Mouse (Mus musculus): ENCODE measurements at regions not wholly inside any gene's neighbourhood (a gene's known extent, or its start where the extent isn't known, plus 50 kb on each side); places are given as distances from the start of the nearest gene placed in this dataset.

DNA sequence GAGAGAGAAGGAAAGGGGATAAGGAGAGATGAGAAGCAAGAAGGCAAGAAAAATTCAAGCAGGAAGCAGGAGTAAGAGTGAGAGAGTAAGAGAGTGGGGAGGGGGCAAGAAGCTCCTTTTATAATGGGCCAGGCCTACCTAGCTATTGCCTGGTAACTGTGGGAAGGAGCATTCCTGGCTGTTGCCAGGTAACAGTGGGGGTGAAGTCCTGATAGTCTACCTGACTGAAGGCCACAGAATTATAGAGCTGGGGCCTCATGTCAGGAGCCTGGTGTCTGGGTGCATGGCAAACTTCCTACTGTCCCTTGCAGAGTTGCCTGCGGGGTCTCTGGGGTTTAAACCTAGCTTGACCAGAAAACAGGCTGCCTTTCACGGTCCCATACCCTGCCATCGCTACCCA lies 107.0 kb upstream of the Prep start:
- ATAC-seq (replicated peaks; ENCODE audit: poor library complexity, severe bottlenecking), result no peak

GRCm38 (mm10) chr10:44945205-44945725 lies 121.7 kb upstream of the Prep start:
- no peak for ATAC-seq (replicated peaks; ENCODE audit: poor library complexity, severe bottlenecking)

DNA sequence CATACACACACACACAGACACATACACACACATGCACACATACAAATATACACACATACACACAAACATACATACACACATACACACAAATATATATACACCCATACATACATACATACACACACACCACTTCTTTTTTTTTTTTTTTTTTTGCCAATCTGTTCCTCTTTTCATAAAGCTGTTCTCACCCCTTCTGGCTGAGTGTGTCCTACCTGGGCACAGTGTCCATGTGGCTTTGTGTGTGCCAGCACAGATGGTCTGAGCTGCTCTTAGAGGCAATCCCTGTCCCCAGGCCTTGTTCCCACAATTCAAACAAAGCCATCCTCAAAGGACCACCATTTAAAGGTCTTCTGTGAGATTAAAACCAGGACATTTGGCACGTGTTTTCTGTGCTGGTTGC lies 127.6 kb upstream of the Prep start:
- no peak for ATAC-seq (replicated peaks; ENCODE audit: poor library complexity, severe bottlenecking)

DNA sequence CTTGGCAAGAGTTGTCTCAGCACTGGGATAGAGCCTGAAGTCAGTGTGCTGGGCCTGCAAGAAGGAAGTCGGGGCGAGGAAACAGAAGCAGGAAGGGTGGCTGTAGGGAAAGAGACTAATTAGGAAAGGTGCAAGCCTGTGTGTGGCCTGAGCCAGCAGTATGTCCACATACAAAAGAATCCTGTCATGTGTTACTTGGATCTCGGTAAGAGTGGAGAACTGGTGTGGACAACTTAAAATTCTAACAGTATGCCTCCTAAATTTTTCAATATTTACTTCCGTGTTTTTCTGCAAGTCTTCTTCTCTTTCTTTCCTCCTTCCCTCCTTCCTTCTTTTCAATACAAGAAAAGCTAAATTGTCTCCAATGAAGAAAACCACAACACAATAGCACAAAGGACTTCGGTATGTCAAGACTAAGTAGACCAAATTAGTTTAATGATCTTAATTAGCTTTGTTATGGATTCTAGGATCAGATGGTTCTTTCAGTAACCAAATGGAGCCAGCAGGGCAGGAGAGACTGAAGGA lies 130.0 kb upstream of the Prep start:
- ATAC-seq (replicated peaks; ENCODE audit: poor library complexity, severe bottlenecking), result no peak

- ATAC-seq (replicated peaks; ENCODE audit: poor library complexity, severe bottlenecking), result no peak
Measured at GRCm38 (mm10) chr10:44930796-44931195, 136.2 kb upstream of the Prep start.

DNA sequence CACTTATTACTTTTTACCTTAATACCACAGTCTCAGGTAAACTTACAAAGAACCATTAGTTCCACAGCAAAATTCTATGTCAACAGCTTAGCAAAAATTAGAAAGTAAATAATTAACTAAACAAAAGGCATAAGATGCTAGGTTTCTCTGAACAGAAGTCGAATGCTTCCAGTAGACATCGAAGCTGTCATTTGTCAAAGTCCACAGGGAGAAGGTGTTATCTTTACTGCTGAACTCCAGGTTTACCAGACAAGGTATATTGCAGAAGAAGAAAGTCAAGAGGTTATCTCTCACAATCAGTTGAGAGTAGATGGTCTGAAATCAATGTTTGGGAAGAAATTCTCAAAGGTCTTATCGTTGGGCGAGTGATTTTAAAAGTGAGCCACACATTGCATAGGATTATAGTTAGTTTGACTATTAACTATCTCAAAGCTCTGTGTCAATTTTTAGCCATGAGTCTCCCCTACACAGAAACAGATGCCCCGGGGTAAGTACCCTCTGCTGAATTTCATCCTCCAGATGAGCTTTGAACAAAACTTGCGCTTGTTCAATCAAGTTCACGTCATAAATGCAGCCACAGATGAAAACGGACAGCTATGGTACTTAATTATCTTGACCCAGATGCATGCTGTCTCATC lies 153.1 kb upstream of the Prep start:
- no peak for ATAC-seq (replicated peaks; ENCODE audit: poor library complexity, severe bottlenecking)

- ATAC-seq (replicated peaks; ENCODE audit: poor library complexity, severe bottlenecking), result no peak
Measured at GRCm38 (mm10) chr10:44904520-44904919, 162.5 kb upstream of the Prep start.

- ATAC-seq (replicated peaks; ENCODE audit: poor library complexity, severe bottlenecking), result no peak
Measured at GRCm38 (mm10) chr10:44901203-44901602, 165.8 kb upstream of the Prep start.

- no peak for ATAC-seq (replicated peaks; ENCODE audit: poor library complexity, severe bottlenecking)
Measured at GRCm38 (mm10) chr10:44892124-44892523, 174.9 kb upstream of the Prep start.

DNA sequence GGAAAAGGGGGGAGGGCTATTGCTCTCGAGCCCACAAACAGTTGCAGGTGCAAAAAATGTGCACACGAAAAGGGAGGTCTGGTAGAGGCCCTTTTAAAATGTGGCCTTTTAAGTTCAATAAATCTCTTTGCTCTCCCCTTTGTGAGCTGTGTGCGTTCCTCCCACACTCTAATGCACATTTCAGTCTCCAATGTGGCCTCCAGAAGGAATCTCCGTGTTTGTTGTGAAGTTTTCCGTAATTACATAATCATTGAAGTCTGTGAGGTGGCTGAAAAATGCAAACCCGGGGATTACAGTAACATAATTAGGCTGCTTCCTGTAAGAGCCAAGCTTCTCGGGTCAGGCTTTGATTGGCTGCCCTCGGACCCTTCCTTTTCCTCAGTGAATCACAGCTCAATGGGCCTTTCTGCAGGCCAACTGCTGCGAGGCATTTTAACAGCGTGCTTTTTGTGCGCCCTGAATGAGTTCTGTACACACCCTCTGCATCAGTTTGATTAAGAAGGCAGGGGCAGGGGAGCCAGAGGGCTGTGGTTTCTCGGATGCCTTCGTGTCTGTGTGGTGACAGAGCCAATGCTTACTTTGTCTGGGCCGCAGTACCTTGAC lies 179.8 kb upstream of the Prep start:
- no peak for ATAC-seq (replicated peaks; ENCODE audit: poor library complexity, severe bottlenecking)

DNA sequence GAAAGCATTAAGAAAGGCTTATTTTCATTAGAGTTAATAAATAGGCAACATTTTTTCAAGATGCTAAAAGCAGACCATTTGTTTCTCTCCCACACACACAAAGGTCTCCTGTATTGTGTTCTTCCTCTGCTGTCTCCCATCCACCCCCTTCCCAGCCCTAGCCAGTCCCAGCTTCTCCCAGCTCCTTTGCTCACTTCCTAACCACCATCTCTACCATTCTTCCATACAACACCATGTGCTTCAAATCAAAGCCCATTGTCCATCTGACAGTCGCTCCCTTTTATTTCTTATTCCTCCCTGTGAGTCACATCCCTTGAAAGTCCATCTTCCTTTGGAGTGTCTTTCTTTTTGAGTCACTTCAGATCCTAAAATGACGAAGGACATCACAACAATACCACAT lies 185.0 kb upstream of the Prep start:
- no peak for ATAC-seq (replicated peaks; ENCODE audit: poor library complexity, severe bottlenecking)

DNA sequence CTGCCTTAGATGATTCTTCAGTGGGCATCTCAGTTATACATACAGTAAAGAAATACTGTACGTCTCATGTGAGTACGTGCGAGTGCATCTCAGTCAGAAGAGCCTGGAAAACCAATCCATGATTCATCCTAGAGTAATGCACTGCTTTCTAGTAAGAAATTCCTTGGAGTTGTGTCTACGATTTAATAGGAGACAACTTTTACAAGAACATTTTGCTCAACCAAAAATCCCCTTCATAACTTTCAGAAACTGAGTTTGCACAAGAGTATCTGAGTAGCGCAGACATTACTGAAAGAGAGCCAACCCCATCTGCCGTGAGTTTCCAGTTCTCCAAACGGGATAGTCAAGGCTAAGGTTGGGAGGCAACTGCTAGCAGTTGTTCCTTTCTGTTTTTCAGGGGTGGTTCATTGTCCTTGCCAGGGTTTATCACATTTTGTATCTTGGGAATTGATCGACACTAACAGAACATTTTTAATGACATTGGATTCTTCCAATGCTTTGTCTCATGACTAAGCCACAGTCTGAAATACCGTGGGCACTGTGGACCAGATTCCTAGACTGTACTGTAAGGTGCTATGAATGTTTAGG lies 189.8 kb upstream of the Prep start:
- ATAC-seq (replicated peaks; ENCODE audit: poor library complexity, severe bottlenecking), result no peak

DNA sequence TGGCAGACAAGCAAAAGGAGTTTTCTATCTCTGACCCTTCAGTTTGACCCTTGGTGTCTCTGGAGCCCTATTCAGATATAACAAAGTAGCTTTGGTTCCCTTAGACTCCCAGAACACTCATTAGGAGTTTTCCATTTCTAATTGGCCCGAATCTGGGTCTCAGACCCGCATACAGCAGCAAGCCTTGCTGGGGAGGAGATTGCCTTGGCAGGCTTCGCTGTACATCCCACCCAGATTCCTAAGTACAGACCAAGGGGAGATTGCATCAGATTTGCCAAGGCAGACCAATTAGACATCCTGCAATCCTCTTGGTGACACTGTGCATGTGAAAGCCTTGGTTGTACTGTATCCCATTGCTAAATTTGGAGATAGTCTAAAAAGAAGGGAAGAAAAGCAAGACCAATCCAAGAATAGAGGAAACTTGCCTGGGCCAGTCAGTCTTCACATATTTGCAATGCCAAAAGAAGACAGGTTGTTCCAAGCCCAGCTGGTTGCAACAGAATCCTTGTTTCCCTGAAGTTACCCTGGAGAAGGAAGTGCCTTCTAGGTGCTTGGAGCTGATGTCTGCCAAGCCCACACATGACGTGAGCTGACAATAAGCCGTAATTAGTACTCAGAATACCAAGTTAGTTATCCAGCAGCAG lies 193.2 kb upstream of the Prep start:
- no peak for ATAC-seq (replicated peaks; ENCODE audit: poor library complexity, severe bottlenecking)

GRCm38 (mm10) chr10:44864191-44864747 lies 202.7 kb upstream of the Prep start:
- ATAC-seq (replicated peaks; ENCODE audit: poor library complexity, severe bottlenecking), result no peak

DNA sequence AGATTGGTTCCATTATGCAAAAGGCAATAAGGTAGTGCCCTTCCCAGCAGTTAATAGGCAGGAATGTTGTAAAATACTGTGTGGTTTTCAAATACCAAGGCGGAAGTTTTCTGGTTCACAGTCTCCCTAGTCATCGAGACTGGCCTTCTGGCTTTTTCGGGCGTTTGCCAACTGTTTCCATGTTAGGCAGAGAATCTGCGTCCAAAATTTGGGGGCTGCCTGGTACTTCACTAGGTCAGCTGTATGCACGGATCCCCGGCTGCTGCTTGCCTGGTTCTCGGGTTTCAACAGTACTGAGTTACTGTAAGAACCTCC lies 204.7 kb upstream of the Prep start:
- ATAC-seq (replicated peaks; ENCODE audit: poor library complexity, severe bottlenecking), result no peak

GRCm38 (mm10) chr10:44861671-44862359 lies 205.2 kb upstream of the Prep start:
- no peak for ATAC-seq (replicated peaks; ENCODE audit: poor library complexity, severe bottlenecking)

- ATAC-seq (replicated peaks; ENCODE audit: poor library complexity, severe bottlenecking), result no peak
Measured at GRCm38 (mm10) chr10:44857444-44857843, 209.6 kb upstream of the Prep start.

- no peak for ATAC-seq (replicated peaks; ENCODE audit: poor library complexity, severe bottlenecking)
Measured at GRCm38 (mm10) chr10:44854109-44854508, 212.9 kb upstream of the Prep start.

- ATAC-seq (replicated peaks; ENCODE audit: poor library complexity, severe bottlenecking), result no peak
Measured at GRCm38 (mm10) chr10:44849016-44849415, 218.0 kb upstream of the Prep start.

DNA sequence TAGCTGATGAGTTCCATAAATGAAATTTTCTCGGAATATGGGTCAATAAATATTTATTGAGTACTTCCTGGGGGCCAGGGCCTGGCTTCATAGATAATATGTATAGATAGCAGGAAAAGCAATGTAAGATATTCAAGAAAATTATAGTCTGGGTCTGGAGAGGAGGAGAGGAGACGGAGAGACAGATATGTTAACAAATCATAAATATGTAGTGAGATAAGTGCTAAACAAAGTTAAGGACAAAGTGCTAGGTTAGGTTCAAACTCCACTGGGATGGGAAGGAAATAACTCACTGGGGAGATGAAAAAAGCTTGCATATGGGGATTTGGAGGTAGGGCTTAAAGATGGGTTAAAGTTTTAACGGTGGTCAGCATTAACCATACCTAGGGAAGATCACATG lies 220.2 kb upstream of the Prep start:
- ATAC-seq (replicated peaks; ENCODE audit: poor library complexity, severe bottlenecking), result no peak
